Mouse (Mus musculus) midbrain, embryonic 13.5 days (tissue): ENCODE results near the gene Surf2. TPM values are rescaled to one million over a fixed set of nuclear protein-coding genes. Genes with fewer than 3 reads are reported as not detected.

Experiments
- polyA plus RNA-seq: library from polyadenylated mRNA; unstranded; fragments of >200 nt; fragmentation: Nextera tagmentation; extraction: Ambion mirVana; gene quantifications from 2 replicates; pipeline ENCODE4 v1.2.1, GENCODE M21; 2015

Gene Surf2
- polyA plus RNA-seq, 1 experiment from 2014 or later: 60.6 TPM

Other genes starting within 250 kb of the Surf2 start
- gene Lcn4, start 245.1 kb upstream of the Surf2 start, polyA plus RNA-seq: not detected in 2 replicates
- not detected in 2 replicates for gene Abo, start 51.4 kb upstream of the Surf2 start, polyA plus RNA-seq
- gene Surf6, start 13.5 kb upstream of the Surf2 start, polyA plus RNA-seq: 31.0 and 33.9 TPM in 2 replicates
- gene Med22, start 5.7 kb upstream of the Surf2 start, polyA plus RNA-seq: 160 and 164 TPM in 2 replicates
- 532 and 549 TPM in 2 replicates for gene Rpl7a, start 5.6 kb upstream of the Surf2 start, polyA plus RNA-seq
- gene Surf1, start 163 bp downstream of the Surf2 start, polyA plus RNA-seq: 76.5 and 84.1 TPM in 2 replicates
- gene Surf4, start 17.6 kb downstream of the Surf2 start, polyA plus RNA-seq: 105 and 114 TPM in 2 replicates
- gene Stkld1, start 17.7 kb downstream of the Surf2 start, polyA plus RNA-seq: 0.13 and 0.21 TPM in 2 replicates
- 33.7 and 36.1 TPM in 2 replicates for gene Rexo4, start 48.0 kb downstream of the Surf2 start, polyA plus RNA-seq
- not detected in 2 replicates for gene Adamts13, start 57.0 kb downstream of the Surf2 start, polyA plus RNA-seq
- 130 and 132 TPM in 2 replicates for gene Cacfd1, start 93.6 kb downstream of the Surf2 start, polyA plus RNA-seq
- 3.6 and 3.8 TPM in 2 replicates for gene Slc2a6, start 111.6 kb downstream of the Surf2 start, polyA plus RNA-seq
- gene Mymk, start 155.8 kb downstream of the Surf2 start, polyA plus RNA-seq: not detected in 2 replicates
- 6.0 and 6.9 TPM in 2 replicates for gene Adamtsl2, start 163.0 kb downstream of the Surf2 start, polyA plus RNA-seq
- gene Fam163b, start 226.1 kb downstream of the Surf2 start, polyA plus RNA-seq: 0.68 and 1.1 TPM in 2 replicates
- gene Dbh, start 248.9 kb downstream of the Surf2 start, polyA plus RNA-seq: 0.19 and 0.82 TPM in 2 replicates